Mouse (Mus musculus) neural tube, embryonic 15.5 days (tissue): ENCODE results near the gene Fbxo41. TPM values are rescaled to one million over a fixed set of nuclear protein-coding genes. Genes with fewer than 3 reads are reported as not detected.
A peak's percentile ranks its signal among the peaks of the same experiment; 100 is the strongest.

Source experiments
- ATAC-seq: fragments of 200-750 bp; cut with Nextera tagmentation; 2 replicates; pipeline ENCODE4 v1.8.0; 2017; ENCODE audit warnings: mild to moderate bottlenecking, moderate TSS enrichment, moderate library complexity; ENCODE audit not compliant: low FRiP score
- H3K27ac ChIP-seq: fragments of 300-500 bp; sonication (generic); replicated peaks from 2 replicates; pipeline ENCODE4 v1.5.1; 2015; ENCODE audit warnings: mild to moderate bottlenecking, inconsistent platforms
- H3K27me3 ChIP-seq: fragments of 300-500 bp; sonication (generic); replicated peaks from 2 replicates; pipeline ENCODE4 v1.6.1; 2015; ENCODE audit warnings: inconsistent platforms
- H3K36me3 ChIP-seq: fragments of 300-500 bp; sonication (generic); 2 replicates; pipeline ENCODE4 v1.6.1; 2015; ENCODE audit warnings: inconsistent platforms
- H3K4me1 ChIP-seq: fragments of 300-500 bp; sonication (generic); 2 replicates; pipeline ENCODE4 v1.6.1; 2015; ENCODE audit warnings: inconsistent platforms
- H3K4me2 ChIP-seq: fragments of 300-500 bp; sonication (generic); 2 replicates; pipeline ENCODE4 v1.6.1; 2015; ENCODE audit warnings: inconsistent platforms, mild to moderate bottlenecking, moderate library complexity
- H3K4me3 ChIP-seq: fragments of 300-500 bp; sonication (generic); replicated peaks from 2 replicates; pipeline ENCODE4 v1.5.1; 2015; ENCODE audit warnings: mild to moderate bottlenecking, inconsistent platforms
- H3K9ac ChIP-seq: fragments of 300-500 bp; sonication (generic); replicated peaks from 2 replicates; pipeline ENCODE4 v1.6.1; 2015; ENCODE audit warnings: mild to moderate bottlenecking, inconsistent platforms
- H3K9me3 ChIP-seq: fragments of 300-500 bp; sonication (generic); replicated peaks from 2 replicates; pipeline ENCODE4 v1.6.1; 2016; ENCODE audit warnings: inconsistent platforms
- WGBS: fragments of 180-500 bp; shearing (Covaris S2); methylation state at CpG from one replicate; pipeline ENCODE4 v1.1.7; 2015; ENCODE audit warnings: mixed read lengths; 5-methylcytosine and 5-hydroxymethylcytosine counted together
- polyA plus RNA-seq: library from polyadenylated mRNA; unstranded; fragments of >200 nt; fragmentation: Nextera tagmentation; extraction: Ambion mirVana; gene quantifications from 2 replicates; pipeline ENCODE4 v1.2.1, GENCODE M21; 2015

Fbxo41 gene
- polyA plus RNA-seq, 1 experiment from 2014 or later: 9.5 TPM

DNA sequence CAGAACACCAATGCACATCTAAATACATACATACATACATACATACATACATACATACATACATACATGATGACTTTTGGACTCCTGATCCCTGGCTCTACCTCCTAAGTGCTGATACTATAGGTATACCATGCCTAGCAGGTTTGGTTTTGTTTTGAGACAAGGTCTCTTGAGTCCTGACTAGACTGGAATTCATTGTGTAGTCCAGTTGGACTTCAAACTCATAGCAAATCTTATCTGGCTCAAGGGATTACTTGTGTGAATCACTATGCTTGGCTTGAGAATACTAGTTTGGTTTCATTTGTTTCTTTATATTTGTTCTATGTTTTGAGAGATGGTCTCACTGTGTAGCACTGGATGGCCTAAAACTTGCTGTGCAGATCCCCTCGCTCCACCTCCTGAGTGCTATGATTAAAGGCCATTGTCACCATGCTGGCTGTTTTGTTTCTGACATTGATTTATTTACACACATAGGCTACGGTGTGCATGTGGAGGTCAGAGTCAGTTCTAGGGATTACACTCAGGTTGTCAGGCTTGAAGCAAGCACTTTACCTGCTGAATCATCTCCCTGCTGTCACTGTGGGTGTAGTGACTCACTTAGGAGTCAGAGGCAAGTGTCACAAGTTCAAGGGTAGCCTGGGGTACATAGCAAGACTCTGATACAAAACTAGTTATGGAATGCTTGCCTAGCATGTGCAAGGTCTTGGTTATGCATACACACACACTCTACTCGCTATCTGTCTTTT lies 59.1 kb downstream of the Fbxo41 start:
- H3K4me2 ChIP-seq: no peak overlapping the region
- ATAC-seq: no peak

GRCm38 (mm10) chr6:85441142-85441541 lies 61.7 kb downstream of the Fbxo41 start:
- no peaks in the 10 kb centered on the region for H3K9me3 ChIP-seq
- no peak for ATAC-seq
- H3K27me3 ChIP-seq: no peaks in the 10 kb centered on the region
- H3K4me1 ChIP-seq: no peaks in the 10 kb centered on the region
- peaks cover 57% of the 10 kb centered on the region for H3K36me3 ChIP-seq
- 94% methylated on average over 4 of the region's 4 CpGs for WGBS
- H3K4me3 ChIP-seq: no peak overlapping the region
- no peak overlapping the region for H3K9ac ChIP-seq
- H3K4me2 ChIP-seq: no peak overlapping the region
- H3K27ac ChIP-seq: no peak overlapping the region

More for the DNA sequence above, 59.1 kb downstream of the Fbxo41 start:
- H3K27me3 ChIP-seq: no peaks in the 10 kb centered on the region
- WGBS: 82% methylated on average over 3 of the region's 3 CpGs
- H3K9me3 ChIP-seq: no peaks in the 10 kb centered on the region
- no peak overlapping the region for H3K4me3 ChIP-seq
- no peaks in the 10 kb centered on the region for H3K4me1 ChIP-seq
- H3K36me3 ChIP-seq: peaks cover 61% of the 10 kb centered on the region
- no peak overlapping the region for H3K27ac ChIP-seq
- H3K9ac ChIP-seq: no peak overlapping the region

DNA sequence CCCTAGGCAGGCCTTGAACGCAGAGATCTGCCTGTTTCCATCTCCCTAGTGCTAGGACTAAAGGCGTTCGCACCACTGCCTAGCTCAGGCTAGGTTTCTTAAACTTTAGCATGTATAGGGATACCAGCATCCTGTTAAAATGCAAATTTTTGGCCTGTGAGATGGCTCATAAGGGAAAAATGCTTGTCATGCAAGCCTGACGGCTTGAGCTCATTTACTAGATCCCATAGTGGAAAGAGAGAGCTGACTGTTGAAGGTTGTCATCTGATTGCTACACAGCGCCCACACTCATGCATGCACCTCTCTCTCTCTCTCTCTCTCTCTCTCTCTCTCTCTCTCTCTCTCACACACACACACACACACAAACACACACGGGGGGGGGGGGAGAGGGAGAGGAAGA lies 66.2 kb downstream of the Fbxo41 start:
- ATAC-seq: no peak
- Histone ChIP-seq H3K27me3 (no peaks in the 10 kb centered on the region), H3K9me3 (no peaks in the 10 kb centered on the region), H3K4me1 (peaks cover 14% of the 10 kb centered on the region), H3K36me3 (peaks cover 33% of the 10 kb centered on the region), H3K9ac (no peak overlapping the region), H3K4me3 (no peak overlapping the region), H3K4me2 (no peak overlapping the region), H3K27ac (no peak overlapping the region)
- WGBS: 83% methylated on average over 5 of the region's 6 CpGs

DNA sequence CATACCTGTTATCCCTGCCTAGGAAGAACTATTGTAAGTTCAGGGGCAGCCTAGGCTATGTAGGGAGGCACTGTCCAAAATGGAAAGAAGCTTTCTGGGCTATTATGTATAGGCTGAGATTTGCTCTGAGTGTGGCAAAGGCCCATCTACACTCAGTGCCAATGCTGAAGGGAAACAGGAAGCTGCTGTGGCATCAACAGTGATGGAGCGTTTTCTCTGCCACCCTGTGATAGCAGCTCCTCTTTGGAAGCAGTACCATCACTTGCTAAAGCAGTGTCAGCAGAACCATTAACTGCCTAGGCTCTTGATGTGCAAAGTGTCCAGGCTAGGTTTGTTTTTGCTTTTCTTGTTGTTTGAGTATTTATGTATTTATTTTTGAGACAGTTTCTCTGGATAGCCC lies 66.6 kb downstream of the Fbxo41 start:
- Histone ChIP-seq H3K27ac (no peak overlapping the region), H3K4me2 (no peak overlapping the region), H3K36me3 (peaks cover 30% of the 10 kb centered on the region), H3K9me3 (no peaks in the 10 kb centered on the region), H3K9ac (no peak overlapping the region), H3K4me3 (no peak overlapping the region), H3K27me3 (no peaks in the 10 kb centered on the region), H3K4me1 (peaks cover 18% of the 10 kb centered on the region)
- WGBS: 90% methylated on average over 1 of the region's 1 CpGs
- no peak for ATAC-seq

GRCm38 (mm10) chr6:85433865-85434264 lies 68.9 kb downstream of the Fbxo41 start:
- no peak overlapping the region for H3K4me2 ChIP-seq
- H3K4me3 ChIP-seq: no peak overlapping the region
- H3K36me3 ChIP-seq: peaks cover 8% of the 10 kb centered on the region
- no peak for ATAC-seq
- H3K27me3 ChIP-seq: no peaks in the 10 kb centered on the region
- no peak overlapping the region for H3K9ac ChIP-seq
- H3K4me1 ChIP-seq: peaks cover 18% of the 10 kb centered on the region
- WGBS: 91% methylated on average over 5 of the region's 5 CpGs
- H3K27ac ChIP-seq: no peak overlapping the region
- H3K9me3 ChIP-seq: no peaks in the 10 kb centered on the region

- Histone ChIP-seq H3K36me3 (no peaks in the 10 kb centered on the region), H3K9me3 (no peaks in the 10 kb centered on the region), H3K4me1 (peaks cover 18% of the 10 kb centered on the region), H3K27ac (no peak within 1 kb of the TSS), H3K4me2 (peak within 1 kb of the TSS; percentile 89), H3K27me3 (no peaks in the 10 kb centered on the region), H3K9ac (peak within 1 kb of the TSS; percentile 80), H3K4me3 (peak within 1 kb of the TSS; percentile 94)
- WGBS: 0% methylated on average over 39 of the region's 39 CpGs
- peak; percentile 90 for ATAC-seq
Observed at GRCm38 (mm10) chr6:85431842-85432431, 70.9 kb downstream of the Fbxo41 start, which contains the start of gene Smyd5. Smyd5 (plus strand) TSS chr6:85431989.

GRCm38 (mm10) chr6:85431274-85431841 lies 71.4 kb downstream of the Fbxo41 start:
- ATAC-seq: peak; percentile 74
- peak overlapping the region; percentile 80 for H3K9ac ChIP-seq

GRCm38 (mm10) chr6:85423836-85424379 lies 78.9 kb downstream of the Fbxo41 start, which contains the start of gene Noto:
Noto (plus strand) TSS chr6:85423886.
- WGBS: 14% methylated on average over 28 of the region's 28 CpGs
- no peak for ATAC-seq
- no peak within 1 kb of the TSS for H3K27ac ChIP-seq
- peaks cover 15% of the 10 kb centered on the region for H3K27me3 ChIP-seq
- H3K4me2 ChIP-seq: no peak within 1 kb of the TSS
- no peaks in the 10 kb centered on the region for H3K9me3 ChIP-seq
- H3K9ac ChIP-seq: no peak within 1 kb of the TSS
- H3K36me3 ChIP-seq: no peaks in the 10 kb centered on the region
- no peaks in the 10 kb centered on the region for H3K4me1 ChIP-seq
- no peak within 1 kb of the TSS for H3K4me3 ChIP-seq

More at GRCm38 (mm10) chr6:85431274-85431841, 71.4 kb downstream of the Fbxo41 start:
- Histone ChIP-seq H3K9me3 (no peaks in the 10 kb centered on the region), H3K4me2 (peak overlapping the region; percentile 89), H3K27ac (no peak overlapping the region), H3K27me3 (no peaks in the 10 kb centered on the region), H3K36me3 (no peaks in the 10 kb centered on the region), H3K4me1 (peaks cover 18% of the 10 kb centered on the region), H3K4me3 (peak overlapping the region; percentile 94)
- WGBS: 48% methylated on average over 8 of the region's 8 CpGs

Other genes starting within 250 kb of the Fbxo41 start
- gene Sfxn5, start 169.6 kb downstream of the Fbxo41 start, polyA plus RNA-seq: 38.4 and 39.3 TPM in 2 replicates
- 22.5 and 24.3 TPM in 2 replicates for gene Rab11fip5, start 128.4 kb downstream of the Fbxo41 start, polyA plus RNA-seq
- gene Noto, start 79.1 kb downstream of the Fbxo41 start, polyA plus RNA-seq: not detected in 2 replicates
- gene Smyd5, start 71.0 kb downstream of the Fbxo41 start, polyA plus RNA-seq: 75.6 and 79.1 TPM in 2 replicates
- 559 and 582 TPM in 2 replicates for gene Cct7, start 51.5 kb downstream of the Fbxo41 start, polyA plus RNA-seq
- 27.4 and 32.7 TPM in 2 replicates for gene Pradc1, start 51.0 kb downstream of the Fbxo41 start, polyA plus RNA-seq
- gene Egr4, start 10.6 kb upstream of the Fbxo41 start, polyA plus RNA-seq: 0.14 TPM in 1 of 2 replicates, not detected in the other
- 3.8 and 3.9 TPM in 2 replicates for gene Alms1, start 84.5 kb upstream of the Fbxo41 start, polyA plus RNA-seq
- gene Nat8f7, start 210.2 kb upstream of the Fbxo41 start, polyA plus RNA-seq: not detected in 2 replicates